Mouse (Mus musculus) midbrain, postnatal 0 days (tissue): ENCODE measurements around the gene Tbxa2r. TPM values are rescaled to one million over a fixed set of nuclear protein-coding genes. Genes with fewer than 3 reads are reported as not detected.
A peak's percentile ranks its signal among the peaks of the same experiment; 100 is the strongest.

Source experiments
- ATAC-seq: fragments of 200-750 bp; cut with Nextera tagmentation; 2 replicates; pipeline ENCODE4 v1.8.0; 2017; ENCODE audit warnings: moderate number of reproducible peaks, mild to moderate bottlenecking, moderate TSS enrichment, moderate library complexity; ENCODE audit not compliant: low FRiP score
- DNase-seq: peaks from one replicate; pipeline ENCODE4 v3.0.0-alpha.2; 2015; ENCODE audit warnings: low spot score
- H3K27ac ChIP-seq: fragments of 300-500 bp; sonication (generic); 2 replicates; pipeline ENCODE4 v1.5.1; 2014; ENCODE audit warnings: low read depth, mild to moderate bottlenecking, low read length, mixed read lengths
- H3K27me3 ChIP-seq: fragments of 300-500 bp; sonication (generic); 2 replicates; pipeline ENCODE4 v1.6.1; 2014; ENCODE audit warnings: low read length, control low read depth, mixed read lengths; ENCODE audit not compliant: insufficient read depth
- H3K36me3 ChIP-seq: fragments of 300-500 bp; sonication (generic); 2 replicates; pipeline ENCODE4 v1.6.1; 2014; ENCODE audit warnings: low read length, control low read depth, mixed read lengths; ENCODE audit not compliant: insufficient read depth
- H3K4me1 ChIP-seq: fragments of 300-500 bp; sonication (generic); 2 replicates; pipeline ENCODE4 v1.6.1; 2014; ENCODE audit warnings: mild to moderate bottlenecking, control low read depth, antibody characterized with exemption, low read length, mixed read lengths; ENCODE audit not compliant: insufficient read depth
- H3K4me2 ChIP-seq: fragments of 300-500 bp; sonication (generic); 2 replicates; pipeline ENCODE4 v1.6.1; 2014; ENCODE audit warnings: low read depth, mild to moderate bottlenecking, low read length, mixed read lengths; ENCODE audit not compliant: poor library complexity, severe bottlenecking
- H3K4me3 ChIP-seq: fragments of 300-500 bp; sonication (generic); 2 replicates; pipeline ENCODE4 v1.5.1; 2014; ENCODE audit warnings: low read depth, mild to moderate bottlenecking, low read length, moderate library complexity
- H3K9ac ChIP-seq: fragments of 300-500 bp; sonication (generic); replicated peaks from 2 replicates; pipeline ENCODE4 v1.6.1; 2014; ENCODE audit warnings: mild to moderate bottlenecking, low read length, moderate library complexity, mixed read lengths; ENCODE audit not compliant: poor library complexity, severe bottlenecking
- H3K9me3 ChIP-seq: fragments of 300-500 bp; sonication (generic); 2 replicates; pipeline ENCODE4 v1.6.1; 2016; ENCODE audit warnings: low read length, control low read depth
- CTCF ChIP-seq: IDR thresholded peaks from 2 replicates; pipeline ENCODE4 v1.5.1; 2016; ENCODE audit warnings: antibody characterized with exemption, mild to moderate bottlenecking
- WGBS: fragments of 180-500 bp; shearing (Covaris S2); extraction: QIAGEN DNeasy Blood & Tissue Kit; methylation state at CpG from one replicate; pipeline ENCODE4 v1.1.7; 2014; 5-methylcytosine and 5-hydroxymethylcytosine counted together
- polyA plus RNA-seq: library from polyadenylated mRNA; unstranded; fragments of >200 nt; fragmentation: Nextera tagmentation; extraction: Ambion mirVana; gene quantifications from 2 replicates; pipeline ENCODE4 v1.2.1, GENCODE M21; 2015
- total RNA-seq: library from RNA; depleted of rRNA; stranded (reverse); fragments of >200 nt; gene quantifications from 2 replicates; pipeline ENCODE4 v1.2.3, GENCODE M21; 2014

Tbxa2r gene
- total and polyA plus RNA-seq, 2 experiments from 2014 or later = 3.8 to 7.0 TPM

- H3K9me3 ChIP-seq = no peaks in the 10 kb centered on the region
- H3K27me3 ChIP-seq = no peaks in the 10 kb centered on the region
- peak within 1 kb of the TSS; percentile 92 for H3K9ac ChIP-seq
- TF ChIP-seq CTCF = peak; percentile 89
- H3K4me2 ChIP-seq = peak within 1 kb of the TSS; percentile 94
- peak; percentile 99 for DNase-seq
- WGBS = under 1% methylated on average over 71 of the region's 80 CpGs
- no peaks in the 10 kb centered on the region for H3K36me3 ChIP-seq
- H3K4me1 ChIP-seq = peaks cover 18% of the 10 kb centered on the region
- peak within 1 kb of the TSS; percentile 70 for H3K4me3 ChIP-seq
- ATAC-seq = peak; percentile 95
- peak within 1 kb of the TSS; percentile 84 for H3K27ac ChIP-seq
Observed at GRCm38 (mm10) chr10:81292554-81293333, 35.8 kb upstream of the Tbxa2r start, which contains the start of gene Pip5k1c. Pip5k1c (plus strand) TSS chr10:81292963.

- Histone ChIP-seq H3K9me3 (no peaks in the 10 kb centered on the region), H3K4me2 (peak overlapping the region; percentile 94), H3K4me1 (peaks cover 18% of the 10 kb centered on the region), H3K4me3 (peak overlapping the region; percentile 70), H3K27ac (peak overlapping the region; percentile 84), H3K36me3 (no peaks in the 10 kb centered on the region), H3K9ac (peak overlapping the region; percentile 92), H3K27me3 (no peaks in the 10 kb centered on the region)
- ATAC-seq (no peak; the same call in 1 of the 2 replicates), DNase-seq (no peak)
- no peak; the same call in 1 of the 2 replicates for TF ChIP-seq CTCF
- WGBS = 3% methylated on average over 25 of the region's 25 CpGs
Observed at GRCm38 (mm10) chr10:81293334-81294030, 35.0 kb upstream of the Tbxa2r start.

GRCm38 (mm10) chr10:81294442-81294841, 34.1 kb upstream of the Tbxa2r start:
- Histone ChIP-seq H3K9me3 (no peaks in the 10 kb centered on the region), H3K36me3 (no peaks in the 10 kb centered on the region), H3K9ac (peak overlapping the region; percentile 92), H3K27ac (no peak overlapping the region), H3K4me3 (peak overlapping the region; percentile 70), H3K27me3 (no peaks in the 10 kb centered on the region), H3K4me1 (peaks cover 18% of the 10 kb centered on the region), H3K4me2 (peak overlapping the region; percentile 94)
- 60% methylated on average over 8 of the region's 8 CpGs for WGBS
- DNase-seq (no peak), ATAC-seq (no peak)
- TF ChIP-seq CTCF = no peak

GRCm38 (mm10) chr10:81295185-81295584, 33.3 kb upstream of the Tbxa2r start:
- 96% methylated on average over 6 of the region's 6 CpGs for WGBS

GRCm38 (mm10) chr10:81297246-81297645, 31.3 kb upstream of the Tbxa2r start:
- no peaks in the 10 kb centered on the region for H3K9me3 ChIP-seq
- TF ChIP-seq CTCF = no peak
- no peaks in the 10 kb centered on the region for H3K27me3 ChIP-seq
- H3K9ac ChIP-seq = no peak overlapping the region; the same call in 1 of the 2 replicates
- H3K36me3 ChIP-seq = no peaks in the 10 kb centered on the region
- no peak for DNase-seq
- no peak for ATAC-seq
- WGBS = 85% methylated on average over 6 of the region's 6 CpGs
- no peak overlapping the region for H3K4me3 ChIP-seq
- no peak overlapping the region for H3K4me2 ChIP-seq
- peaks cover 18% of the 10 kb centered on the region for H3K4me1 ChIP-seq
- no peak overlapping the region for H3K27ac ChIP-seq

More at GRCm38 (mm10) chr10:81295185-81295584, 33.3 kb upstream of the Tbxa2r start:
- no peaks in the 10 kb centered on the region for H3K27me3 ChIP-seq
- no peak overlapping the region for H3K9ac ChIP-seq
- H3K4me3 ChIP-seq = no peak overlapping the region; the same call in 1 of the 2 replicates
- no peak for TF ChIP-seq CTCF
- peaks cover 18% of the 10 kb centered on the region for H3K4me1 ChIP-seq
- H3K4me2 ChIP-seq = peak overlapping the region; percentile 94
- H3K27ac ChIP-seq = no peak overlapping the region
- H3K9me3 ChIP-seq = no peaks in the 10 kb centered on the region
- DNase-seq = no peak
- H3K36me3 ChIP-seq = no peaks in the 10 kb centered on the region
- ATAC-seq = no peak

- no peak for TF ChIP-seq CTCF
- Histone ChIP-seq H3K4me3 (no peak overlapping the region), H3K36me3 (no peaks in the 10 kb centered on the region), H3K9me3 (no peaks in the 10 kb centered on the region), H3K4me1 (peaks cover 18% of the 10 kb centered on the region), H3K9ac (no peak overlapping the region), H3K4me2 (no peak overlapping the region), H3K27me3 (no peaks in the 10 kb centered on the region), H3K27ac (no peak overlapping the region)
- no peak for ATAC-seq
- 80% methylated on average over 10 of the region's 10 CpGs for WGBS
- no peak for DNase-seq
Observed at GRCm38 (mm10) chr10:81297845-81298244, 30.7 kb upstream of the Tbxa2r start.
